Comparison of ENCODE assay signal across 9 mouse cellular contexts in the genomic region with DNA sequence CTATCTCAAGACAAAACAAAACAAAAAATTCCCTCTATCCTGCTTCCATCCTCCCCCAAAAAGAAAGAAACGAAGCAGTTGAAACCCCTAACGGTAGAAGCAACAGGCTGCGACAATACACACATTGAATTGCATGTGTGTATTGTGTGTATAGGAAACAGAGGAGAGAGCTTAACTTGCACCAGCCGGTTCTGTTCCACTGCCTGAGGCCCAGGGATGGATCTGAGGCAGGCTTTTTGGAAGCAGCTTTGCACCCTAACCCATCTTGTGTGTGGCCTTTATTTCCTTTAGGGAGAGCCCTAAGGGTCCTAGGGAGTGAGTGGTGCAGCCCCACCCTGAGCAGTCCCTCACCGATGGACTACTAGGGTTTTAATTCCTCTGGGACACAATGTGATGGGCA. TPM values are rescaled to one million over a fixed set of nuclear protein-coding genes. Genes with fewer than 3 reads are reported as not detected.
DNase-seq lines count a peak whose midpoint lies in the region; ATAC-seq and TF ChIP-seq lines count a peak whose summit lies in the region.
"Had no signal": no experiment of that assay in that cellular context is flagged by ENCODE, and none has a peak within 500 bp of the region (broad histone marks: within the 10 kb centered on the region; RNA-seq: fewer than 3 reads in every experiment).

No protein-coding gene starts in this region.

- ATAC-seq in heart, embryonic 11.5 days (replicated peaks; ENCODE audit: insufficient number of reproducible peaks, low FRiP score, low TSS enrichment), result no peak
- ATAC-seq in lung, embryonic 15.5 days (ENCODE audit: borderline replicate concordance, extremely low read depth, low FRiP score, low TSS enrichment), result no peak
- no peak for ATAC-seq in intestine, embryonic 14.5 days (replicated peaks; ENCODE audit: low FRiP score, low TSS enrichment, low read depth)
- ATAC-seq in forebrain, embryonic 12.5 days (ENCODE audit: low FRiP score), result no peak

- no peak for DNase-seq in heart, postnatal 10 days
- no peak for DNase-seq in lung, postnatal 25 days (ENCODE audit: low spot score)
- no peak for DNase-seq in intestine, embryonic 14.5 days (ENCODE audit: low spot score)
- DNase-seq in adrenal gland, postnatal 10 days, result no peak

- WGBS in heart, embryonic 11.5 days (ENCODE audit: insufficient replicate concordance), result 74% methylated on average over 5 of the region's 5 CpGs
- WGBS in lung, embryonic 15.5 days, result 73% methylated on average over 5 of the region's 5 CpGs
- WGBS in intestine, embryonic 14.5 days, result 72% methylated on average over 5 of the region's 5 CpGs
- WGBS in small intestine, adult 2 months, result 51% methylated on average over 5 of the region's 5 CpGs
- WGBS in forebrain, embryonic 12.5 days, result 68% methylated on average over 5 of the region's 5 CpGs

- H3K9ac ChIP-seq in heart, embryonic 11.5 days (ENCODE audit: low read depth, low read length), result no peak overlapping the region; the same call in 1 of the 2 replicates
- no peak overlapping the region for H3K9ac ChIP-seq in lung, embryonic 15.5 days
- H3K9ac ChIP-seq in intestine, embryonic 14.5 days (ENCODE audit: low read length), result no peak overlapping the region; the same call in 1 of the 2 replicates
- no peak overlapping the region for H3K9ac ChIP-seq in forebrain, embryonic 12.5 days

- no peak overlapping the region for H3K4me3 ChIP-seq in heart, embryonic 11.5 days (ENCODE audit: low read depth, low read length)
- H3K4me3 ChIP-seq in lung, embryonic 15.5 days, result 0 out of 2 replicates have a peak overlapping the region, but pooled peaks have one; percentile 37
- no peak overlapping the region; the same call in 1 of the 2 replicates for H3K4me3 ChIP-seq in intestine, embryonic 14.5 days (ENCODE audit: low read depth, low read length)
- H3K4me3 ChIP-seq in small intestine, adult 2 months (ENCODE audit: low read depth, low read length), result peak overlapping the region; percentile 48
- H3K4me3 ChIP-seq in forebrain, embryonic 12.5 days (replicated peaks), result no peak overlapping the region

- peak overlapping the region; percentile 60 for H3K4me2 ChIP-seq in heart, embryonic 11.5 days
- peak overlapping the region; percentile 53 for H3K4me2 ChIP-seq in lung, embryonic 15.5 days
- peak overlapping the region; percentile 52 for H3K4me2 ChIP-seq in intestine, embryonic 14.5 days (ENCODE audit: low read length)
- no peak overlapping the region for H3K4me2 ChIP-seq in forebrain, embryonic 12.5 days

- TF ChIP-seq CTCF in small intestine, adult 2 months (IDR thresholded peaks at IDR 0.05; ENCODE audit: extremely low read depth, insufficient read length, insufficient replicate concordance, low read depth, low read length), result no peak

- no peaks in the 10 kb centered on the region for H3K36me3 ChIP-seq in heart, embryonic 11.5 days (ENCODE audit: control insufficient read depth, insufficient read depth, low read length)
- H3K36me3 ChIP-seq in lung, embryonic 15.5 days, result no peaks in the 10 kb centered on the region
- H3K36me3 ChIP-seq in intestine, embryonic 14.5 days (ENCODE audit: control insufficient read depth, insufficient read depth, low read length), result no peaks in the 10 kb centered on the region
- H3K36me3 ChIP-seq in small intestine, adult 2 months (ENCODE audit: control insufficient read depth, insufficient read depth, low read length), result no peaks in the 10 kb centered on the region
- H3K36me3 ChIP-seq in forebrain, embryonic 12.5 days (replicated peaks), result no peaks in the 10 kb centered on the region
- H3K36me3 ChIP-seq: midbrain, embryonic 10.5 days had no signal

- H3K4me1 ChIP-seq in heart, embryonic 11.5 days (ENCODE audit: control insufficient read depth, insufficient read depth, low read length), result peaks cover 21% of the 10 kb centered on the region
- peaks cover 16% of the 10 kb centered on the region; the same call in 1 of the 2 replicates for H3K4me1 ChIP-seq in lung, embryonic 15.5 days
- peaks cover 10% of the 10 kb centered on the region for H3K4me1 ChIP-seq in intestine, embryonic 14.5 days (replicated peaks; ENCODE audit: control insufficient read depth, insufficient read depth, low read length)
- H3K4me1 ChIP-seq in small intestine, adult 2 months (ENCODE audit: control insufficient read depth, insufficient read depth, insufficient read length, low read length), result peaks cover 36% of the 10 kb centered on the region; the same call in 1 of the 2 replicates
- H3K4me1 ChIP-seq in forebrain, embryonic 12.5 days, result 0 out of 2 replicates have a peak, but pooled peaks cover 5% of the 10 kb centered on the region

- H3K27me3 ChIP-seq in heart, embryonic 11.5 days (ENCODE audit: control insufficient read depth, insufficient read depth, low read length), result no peaks in the 10 kb centered on the region
- no peaks in the 10 kb centered on the region for H3K27me3 ChIP-seq in lung, embryonic 15.5 days
- H3K27me3 ChIP-seq in intestine, embryonic 14.5 days (replicated peaks; ENCODE audit: control insufficient read depth, insufficient read depth, low read length), result no peaks in the 10 kb centered on the region
- H3K27me3 ChIP-seq in small intestine, adult 2 months (ENCODE audit: control insufficient read depth, insufficient read depth, low read length), result no peaks in the 10 kb centered on the region
- no peaks in the 10 kb centered on the region for H3K27me3 ChIP-seq in forebrain, embryonic 12.5 days

- H3K9me3 ChIP-seq in heart, embryonic 11.5 days (replicated peaks; ENCODE audit: control insufficient read depth, low read length), result no peaks in the 10 kb centered on the region
- no peaks in the 10 kb centered on the region for H3K9me3 ChIP-seq in lung, embryonic 15.5 days
- H3K9me3 ChIP-seq in intestine, embryonic 14.5 days (ENCODE audit: control insufficient read depth, low read length), result no peaks in the 10 kb centered on the region
- no peaks in the 10 kb centered on the region for H3K9me3 ChIP-seq in forebrain, embryonic 12.5 days
- H3K9me3 ChIP-seq: midbrain, embryonic 10.5 days had no signal

- no peak overlapping the region for H3K27ac ChIP-seq in heart, embryonic 11.5 days (ENCODE audit: low read depth, low read length)
- H3K27ac ChIP-seq in lung, embryonic 15.5 days, result peak overlapping the region; percentile 74
- H3K27ac ChIP-seq in intestine, embryonic 14.5 days (ENCODE audit: low read depth), result peak overlapping the region; percentile 66; the same call in 1 of the 2 replicates
- peak overlapping the region; percentile 79 for H3K27ac ChIP-seq in small intestine, adult 2 months (ENCODE audit: insufficient read depth, low read depth, low read length)
- no peak overlapping the region for H3K27ac ChIP-seq in forebrain, embryonic 12.5 days

- TF ChIP-seq POLR2A in small intestine, adult 2 months (IDR thresholded peaks at IDR 0.05; ENCODE audit: low read depth, low read length), result no peak

- intact Hi-C loops in heart, postnatal 10 days (cut with DNase I), result loop anchor here (2.0 kb wide), 2 partner anchors 24 to 28 kb away; no protein-coding TSS in a partner anchor

RNA-seq across cellular contexts. Expression of gene Pcbp1, which starts 29.5 kb away (rescaled TPM):
- polyA plus RNA-seq in heart, embryonic 11.5 days (2014; fragmentation: Nextera tagmentation; extraction: Ambion mirVana), result 312 and 348 TPM in 2 replicates
- 100 to 1,000 TPM; 205 to 210 TPM for total RNA-seq in heart, postnatal 10 days (2021)
- 554 and 556 TPM in 2 replicates for polyA plus RNA-seq in lung, embryonic 15.5 days (2015; fragmentation: Nextera tagmentation; extraction: Ambion mirVana)
- 261 and 405 TPM in 2 replicates for polyA plus RNA-seq in intestine, embryonic 14.5 days (2014; fragmentation: Nextera tagmentation; extraction: Ambion mirVana)
- 244 and 314 TPM in 2 replicates for polyA plus RNA-seq in small intestine, adult 2 months (2012; rRNA removed)
- total RNA-seq in adrenal gland, postnatal 10 days (2021), result 100 to 1,000 TPM; 233 to 243 TPM
- polyA plus RNA-seq in forebrain, embryonic 12.5 days (2016; fragmentation: Nextera tagmentation; extraction: Ambion mirVana), result 497 and 562 TPM in 2 replicates

RNA-seq across cellular contexts. Expression of gene C87436, which starts 58.4 kb away (rescaled TPM):
- polyA plus RNA-seq in heart, embryonic 11.5 days (2014; fragmentation: Nextera tagmentation; extraction: Ambion mirVana), result 15.2 and 16.7 TPM in 2 replicates
- total RNA-seq in heart, postnatal 10 days (2021), result 10 to 100 TPM; 10.5 to 11.4 TPM
- polyA plus RNA-seq in lung, embryonic 15.5 days (2015; fragmentation: Nextera tagmentation; extraction: Ambion mirVana), result 20.9 and 22.1 TPM in 2 replicates
- 21.4 and 26.5 TPM in 2 replicates for polyA plus RNA-seq in intestine, embryonic 14.5 days (2014; fragmentation: Nextera tagmentation; extraction: Ambion mirVana)
- 2.4 and 4.1 TPM in 2 replicates for polyA plus RNA-seq in small intestine, adult 2 months (2012; rRNA removed)
- total RNA-seq in adrenal gland, postnatal 10 days (2021), result 10 to 100 TPM; 15.3 to 17.7 TPM
- 30.4 and 30.6 TPM in 2 replicates for polyA plus RNA-seq in forebrain, embryonic 12.5 days (2016; fragmentation: Nextera tagmentation; extraction: Ambion mirVana)

Comparison
In these comparisons a context has a peak if more than half of its experiments do, and no peak if none do; other contexts are left out.
1. H3K27ac ChIP-seq: peak in lung, embryonic 15.5 days (single experiment), intestine, embryonic 14.5 days (single experiment) and small intestine, adult 2 months (single experiment); none in heart, embryonic 11.5 days (single experiment) and forebrain, embryonic 12.5 days (single experiment).
2. H3K4me3 ChIP-seq: peak in lung, embryonic 15.5 days (single experiment) and small intestine, adult 2 months (single experiment); none in heart, embryonic 11.5 days (single experiment), intestine, embryonic 14.5 days (single experiment) and forebrain, embryonic 12.5 days (single experiment).